Mouse (Mus musculus) limb, embryonic 10.5 days (tissue): ENCODE data around the gene Fgfr2. TPM values are rescaled to one million over a fixed set of nuclear protein-coding genes. Genes with fewer than 3 reads are reported as not detected.

Source experiments
- DNase-seq: peaks from one replicate; pipeline ENCODE4 v3.0.0-alpha.2; 2017; ENCODE audit warnings: low spot score
- H3K27ac ChIP-seq: fragments of 300-500 bp; sonication (generic); 2 replicates; pipeline ENCODE4 v1.5.1; 2016; ENCODE audit warnings: mild to moderate bottlenecking
- H3K27me3 ChIP-seq: fragments of 300-500 bp; sonication (generic); 2 replicates; pipeline ENCODE4 v1.6.1; 2016; ENCODE audit warnings: low read depth, mild to moderate bottlenecking; ENCODE audit not compliant: poor library complexity, severe bottlenecking
- H3K36me3 ChIP-seq: fragments of 300-500 bp; sonication (generic); 2 replicates; pipeline ENCODE4 v1.6.1; 2016; ENCODE audit warnings: mild to moderate bottlenecking, moderate library complexity
- H3K4me1 ChIP-seq: fragments of 300-500 bp; sonication (generic); 2 replicates; pipeline ENCODE4 v1.6.1; 2016
- H3K4me3 ChIP-seq: fragments of 300-500 bp; sonication (generic); 2 replicates; pipeline ENCODE4 v1.5.1; 2016; ENCODE audit warnings: mild to moderate bottlenecking, moderate library complexity
- H3K9me3 ChIP-seq: fragments of 300-500 bp; sonication (generic); replicated peaks from 2 replicates; pipeline ENCODE4 v1.6.1; 2016; ENCODE audit warnings: mild to moderate bottlenecking
- WGBS: fragments of 180-500 bp; shearing (Covaris S2); methylation state at CpG from one replicate; pipeline ENCODE4 v1.1.7; 2016; 5-methylcytosine and 5-hydroxymethylcytosine counted together
- polyA plus RNA-seq: library from polyadenylated mRNA; unstranded; fragments of >200 nt; fragmentation: Nextera tagmentation; extraction: Ambion mirVana; gene quantifications from 2 replicates; pipeline ENCODE4 v1.2.1, GENCODE M21; 2016

Fgfr2 gene
- polyA plus RNA-seq, 1 experiment from 2014 or later, result 64.4 TPM

GRCm38 (mm10) chr7:132751716-132752115 lies 371.4 kb downstream of the Fgfr2 start:
- WGBS, result 88% methylated on average over 2 of the region's 2 CpGs
- Histone ChIP-seq H3K9me3 (no peaks in the 10 kb centered on the region), H3K27me3 (no peaks in the 10 kb centered on the region), H3K36me3 (peaks cover 51% of the 10 kb centered on the region), H3K4me3 (no peak overlapping the region), H3K27ac (no peak overlapping the region), H3K4me1 (peaks cover 20% of the 10 kb centered on the region)
- DNase-seq, result no peak

GRCm38 (mm10) chr7:132749504-132749903 lies 373.6 kb downstream of the Fgfr2 start:
- no peak overlapping the region for H3K27ac ChIP-seq
- H3K4me3 ChIP-seq, result no peak overlapping the region
- peaks cover 53% of the 10 kb centered on the region for H3K36me3 ChIP-seq
- peaks cover 12% of the 10 kb centered on the region for H3K4me1 ChIP-seq
- WGBS, result 89% methylated on average over 11 of the region's 11 CpGs
- no peaks in the 10 kb centered on the region for H3K9me3 ChIP-seq
- no peak for DNase-seq
- no peaks in the 10 kb centered on the region for H3K27me3 ChIP-seq

- no peaks in the 10 kb centered on the region; the same call in 1 of the 2 replicates for H3K4me1 ChIP-seq
- WGBS, result 89% methylated on average over 3 of the region's 3 CpGs
- no peaks in the 10 kb centered on the region for H3K9me3 ChIP-seq
- no peak for DNase-seq
- no peak overlapping the region for H3K27ac ChIP-seq
- no peaks in the 10 kb centered on the region for H3K27me3 ChIP-seq
- H3K36me3 ChIP-seq, result peaks cover 49% of the 10 kb centered on the region
- no peak overlapping the region for H3K4me3 ChIP-seq
Measured at GRCm38 (mm10) chr7:132748076-132748769, 374.9 kb downstream of the Fgfr2 start.

GRCm38 (mm10) chr7:132747096-132747495 lies 376.1 kb downstream of the Fgfr2 start:
- DNase-seq, result no peak
- H3K9me3 ChIP-seq, result no peaks in the 10 kb centered on the region
- 85% methylated on average over 6 of the region's 6 CpGs for WGBS
- no peak overlapping the region for H3K27ac ChIP-seq
- peaks cover 47% of the 10 kb centered on the region for H3K36me3 ChIP-seq
- no peak overlapping the region for H3K4me3 ChIP-seq
- no peaks in the 10 kb centered on the region for H3K27me3 ChIP-seq
- no peaks in the 10 kb centered on the region for H3K4me1 ChIP-seq

GRCm38 (mm10) chr7:132742912-132743311 lies 380.2 kb downstream of the Fgfr2 start:
- no peak overlapping the region for H3K27ac ChIP-seq
- DNase-seq, result no peak
- H3K36me3 ChIP-seq, result peaks cover 27% of the 10 kb centered on the region
- no peaks in the 10 kb centered on the region for H3K27me3 ChIP-seq
- H3K9me3 ChIP-seq, result no peaks in the 10 kb centered on the region
- 91% methylated on average over 5 of the region's 5 CpGs for WGBS
- H3K4me3 ChIP-seq, result no peak overlapping the region
- no peaks in the 10 kb centered on the region for H3K4me1 ChIP-seq

GRCm38 (mm10) chr7:132739829-132740228 lies 383.3 kb downstream of the Fgfr2 start:
- peaks cover 15% of the 10 kb centered on the region for H3K4me1 ChIP-seq
- no peaks in the 10 kb centered on the region for H3K27me3 ChIP-seq
- 93% methylated on average over 6 of the region's 6 CpGs for WGBS
- no peak for DNase-seq
- no peaks in the 10 kb centered on the region for H3K9me3 ChIP-seq
- H3K27ac ChIP-seq, result no peak overlapping the region
- peaks cover 31% of the 10 kb centered on the region for H3K36me3 ChIP-seq
- H3K4me3 ChIP-seq, result no peak overlapping the region

- H3K4me3 ChIP-seq, result no peak overlapping the region
- peaks cover 15% of the 10 kb centered on the region for H3K4me1 ChIP-seq
- H3K36me3 ChIP-seq, result peaks cover 34% of the 10 kb centered on the region
- no peaks in the 10 kb centered on the region for H3K9me3 ChIP-seq
- no peak overlapping the region for H3K27ac ChIP-seq
- DNase-seq, result no peak
- no peaks in the 10 kb centered on the region for H3K27me3 ChIP-seq
- WGBS, result 93% methylated on average over 6 of the region's 6 CpGs
Measured at GRCm38 (mm10) chr7:132738844-132739243, 384.3 kb downstream of the Fgfr2 start.

- Histone ChIP-seq H3K36me3 (peaks cover 36% of the 10 kb centered on the region), H3K9me3 (no peaks in the 10 kb centered on the region), H3K27ac (peak overlapping the region; percentile 73), H3K4me1 (peaks cover 24% of the 10 kb centered on the region), H3K4me3 (no peak overlapping the region), H3K27me3 (no peaks in the 10 kb centered on the region)
- 68% methylated on average over 17 of the region's 17 CpGs for WGBS
- DNase-seq, result no peak
Measured at GRCm38 (mm10) chr7:132736099-132736862, 386.9 kb downstream of the Fgfr2 start.

GRCm38 (mm10) chr7:132735145-132735544 lies 388.0 kb downstream of the Fgfr2 start:
- Histone ChIP-seq H3K9me3 (no peaks in the 10 kb centered on the region), H3K27me3 (no peaks in the 10 kb centered on the region), H3K4me3 (no peak overlapping the region), H3K36me3 (peaks cover 34% of the 10 kb centered on the region), H3K27ac (peak overlapping the region; percentile 73), H3K4me1 (peaks cover 26% of the 10 kb centered on the region)
- no peak for DNase-seq
- WGBS, result 48% methylated on average over 5 of the region's 5 CpGs

- H3K9me3 ChIP-seq, result no peaks in the 10 kb centered on the region
- H3K36me3 ChIP-seq, result peaks cover 37% of the 10 kb centered on the region
- H3K27ac ChIP-seq, result no peak overlapping the region
- H3K4me1 ChIP-seq, result peaks cover 26% of the 10 kb centered on the region
- no peak for DNase-seq
- no peaks in the 10 kb centered on the region for H3K27me3 ChIP-seq
- H3K4me3 ChIP-seq, result no peak overlapping the region
- WGBS, result 73% methylated on average over 9 of the region's 9 CpGs
Measured at GRCm38 (mm10) chr7:132734222-132734621, 388.9 kb downstream of the Fgfr2 start.

GRCm38 (mm10) chr7:132733521-132733920 lies 389.6 kb downstream of the Fgfr2 start:
- H3K36me3 ChIP-seq, result peaks cover 41% of the 10 kb centered on the region
- H3K4me3 ChIP-seq, result no peak overlapping the region
- no peak for DNase-seq
- no peaks in the 10 kb centered on the region for H3K27me3 ChIP-seq
- H3K27ac ChIP-seq, result no peak overlapping the region
- H3K9me3 ChIP-seq, result no peaks in the 10 kb centered on the region
- H3K4me1 ChIP-seq, result peaks cover 26% of the 10 kb centered on the region
- 84% methylated on average over 6 of the region's 6 CpGs for WGBS

GRCm38 (mm10) chr7:132732136-132732789 lies 390.9 kb downstream of the Fgfr2 start:
- Histone ChIP-seq H3K9me3 (no peaks in the 10 kb centered on the region), H3K27me3 (no peaks in the 10 kb centered on the region), H3K27ac (no peak overlapping the region), H3K36me3 (peaks cover 36% of the 10 kb centered on the region), H3K4me3 (no peak overlapping the region), H3K4me1 (peaks cover 26% of the 10 kb centered on the region)
- 77% methylated on average over 6 of the region's 6 CpGs for WGBS
- no peak for DNase-seq

- Histone ChIP-seq H3K27me3 (no peaks in the 10 kb centered on the region), H3K27ac (no peak overlapping the region), H3K4me1 (peaks cover 26% of the 10 kb centered on the region), H3K36me3 (peaks cover 35% of the 10 kb centered on the region), H3K4me3 (no peak overlapping the region), H3K9me3 (no peaks in the 10 kb centered on the region)
- WGBS, result 83% methylated on average over 6 of the region's 6 CpGs
- DNase-seq, result no peak
Measured at GRCm38 (mm10) chr7:132731558-132731957, 391.6 kb downstream of the Fgfr2 start.
